Mouse (Mus musculus): ENCODE results near the gene Olfr329-ps.
"Not testable (repeated sequence)": the region's sequence is repeated elsewhere in the genome, so short reads cannot be mapped to it uniquely, and the experiment has no call there.

The Olfr329-ps gene

DNA sequence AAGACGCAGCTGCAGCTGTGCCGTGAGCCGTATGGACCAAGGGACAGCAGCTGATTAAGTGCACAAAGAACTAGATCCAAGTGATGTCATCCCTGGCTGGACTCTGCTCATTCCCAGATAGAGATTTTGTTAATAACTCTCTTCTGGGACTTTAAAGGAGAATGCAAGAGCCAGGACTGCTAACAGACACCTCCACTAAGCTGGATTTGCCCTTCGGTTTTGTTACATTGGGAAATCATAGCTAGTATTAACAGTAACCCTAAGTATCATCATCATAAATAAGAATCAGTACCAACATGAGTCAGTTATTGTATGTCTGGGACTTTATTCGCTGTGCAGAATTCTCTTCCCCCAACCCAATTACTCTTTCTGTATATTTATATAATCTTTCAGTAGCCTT is at the start of gene Olfr329-ps:
Olfr329-ps (minus strand) TSS at position 101 of the 400 bp plus-strand sequence.
- no peak for DNase-seq (ENCODE audit: low spot score)

DNA sequence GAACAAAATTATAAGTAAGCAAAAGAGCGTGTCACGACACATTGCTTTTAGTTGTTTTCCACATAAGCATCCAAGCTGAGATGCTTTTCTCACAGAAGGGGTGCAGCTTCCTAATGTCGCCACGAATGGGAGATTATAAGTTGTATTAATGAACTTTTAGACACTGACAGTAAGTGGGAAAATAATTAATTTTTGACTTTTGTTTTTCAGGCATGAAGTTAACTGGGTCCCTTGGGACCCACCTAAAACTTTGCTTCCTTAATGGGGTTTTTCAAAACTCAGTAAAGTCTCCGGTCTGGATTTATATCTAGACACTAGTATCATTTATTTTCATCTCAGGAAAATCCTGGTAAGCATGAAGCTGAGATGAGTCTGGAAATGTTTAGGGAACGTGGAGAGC is 48.6 kb upstream of the Olfr329-ps start, which contains the start of gene Olfr324:
Olfr324 (plus strand) TSS at position 301 of the 400 bp plus-strand sequence.
- no peak for DNase-seq (ENCODE audit: low spot score)

DNA sequence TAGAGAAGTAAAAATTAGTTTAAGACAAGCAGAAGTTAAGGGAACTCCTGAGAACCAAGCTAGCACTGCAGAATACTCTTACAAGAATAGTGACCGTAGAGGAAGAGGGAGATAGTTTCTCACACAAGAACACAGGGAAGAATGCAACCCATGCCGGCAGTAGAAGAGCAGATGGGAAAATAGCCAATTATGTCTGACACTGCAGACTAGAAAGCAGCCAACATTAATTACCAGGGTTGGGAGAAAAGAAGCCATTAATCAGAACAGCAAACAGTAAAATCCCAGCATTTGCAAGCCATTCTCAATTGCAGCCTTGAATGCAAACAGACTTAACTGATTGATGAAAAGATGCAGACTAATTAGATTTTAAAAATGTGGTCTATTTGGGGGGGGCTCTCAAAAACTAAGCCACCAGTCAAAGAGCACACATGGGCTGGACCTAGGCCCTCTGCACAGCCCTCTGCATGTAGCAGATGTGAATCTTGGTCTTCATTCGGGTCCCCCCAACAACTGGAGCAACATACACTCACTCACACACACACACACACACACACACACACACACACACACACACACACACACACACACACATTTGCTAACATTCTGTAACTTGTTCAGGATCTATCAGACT is 42.5 kb upstream of the Olfr329-ps start:
- no peak for DNase-seq (ENCODE audit: low spot score)

DNA sequence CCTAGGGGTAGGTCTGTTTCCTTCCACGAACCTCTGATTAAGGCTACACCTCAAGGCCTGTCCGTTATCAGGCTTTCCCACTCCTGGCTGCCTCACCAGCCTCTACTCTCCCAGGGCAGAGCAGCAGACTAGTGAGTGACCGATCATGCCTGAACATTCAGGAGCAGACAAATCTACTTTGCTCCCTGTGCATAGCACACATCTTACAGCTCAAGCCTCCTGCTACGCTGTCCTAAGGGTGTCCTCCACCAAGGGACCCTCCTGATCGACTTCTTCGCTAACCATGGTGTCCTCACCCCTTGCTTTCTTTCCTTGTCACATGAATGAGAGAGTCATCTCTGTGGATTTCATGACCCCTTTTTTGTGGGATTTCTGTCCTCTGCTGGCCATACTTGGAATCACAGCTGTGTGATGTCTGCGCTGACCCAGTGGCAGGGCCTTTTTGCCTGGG is 41.7 kb upstream of the Olfr329-ps start:
- no peak for DNase-seq (ENCODE audit: low spot score)

DNA sequence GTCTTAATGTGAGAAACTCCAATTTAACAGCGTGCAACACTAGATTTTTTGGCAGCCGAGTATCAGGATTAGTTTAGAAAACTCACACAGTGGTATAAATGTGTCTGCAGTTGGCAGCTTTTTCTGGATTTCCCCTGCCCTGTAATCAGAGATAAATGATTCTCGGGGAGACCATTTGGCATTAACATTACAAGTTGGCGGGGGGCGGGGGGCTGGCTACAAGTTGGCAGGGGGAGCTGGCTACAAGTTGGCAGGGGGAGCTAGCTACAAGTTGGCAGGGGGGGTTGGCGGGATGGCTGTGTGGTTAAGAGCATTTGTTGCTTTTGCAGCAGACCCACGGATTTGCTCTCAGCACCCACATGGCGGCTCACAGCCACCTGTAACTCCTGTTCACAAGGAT is 32.4 kb upstream of the Olfr329-ps start:
- DNase-seq (ENCODE audit: low spot score): no peak

DNA sequence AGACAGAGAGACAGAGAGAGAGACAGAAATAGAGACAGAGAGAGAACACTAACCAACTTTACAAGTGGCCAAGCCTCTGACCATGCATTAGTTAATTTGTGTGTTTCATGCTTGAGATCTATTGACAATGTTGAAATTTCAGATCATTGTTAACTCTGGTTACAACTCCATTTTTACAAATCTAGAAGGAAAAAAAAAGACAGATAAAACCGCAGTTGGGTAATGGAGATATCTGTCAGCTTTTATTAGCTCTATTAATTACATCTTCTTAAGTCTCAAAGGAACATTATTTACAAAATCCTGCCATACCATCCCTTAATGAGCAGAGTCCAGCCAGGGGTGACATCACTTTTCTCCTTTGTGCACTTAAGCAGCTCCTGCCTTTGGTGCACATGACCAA is 31.2 kb upstream of the Olfr329-ps start, which contains the start of gene Olfr325:
Olfr325 (plus strand) TSS at position 301 of the 400 bp plus-strand sequence.
- no peak for DNase-seq (ENCODE audit: low spot score)

DNA sequence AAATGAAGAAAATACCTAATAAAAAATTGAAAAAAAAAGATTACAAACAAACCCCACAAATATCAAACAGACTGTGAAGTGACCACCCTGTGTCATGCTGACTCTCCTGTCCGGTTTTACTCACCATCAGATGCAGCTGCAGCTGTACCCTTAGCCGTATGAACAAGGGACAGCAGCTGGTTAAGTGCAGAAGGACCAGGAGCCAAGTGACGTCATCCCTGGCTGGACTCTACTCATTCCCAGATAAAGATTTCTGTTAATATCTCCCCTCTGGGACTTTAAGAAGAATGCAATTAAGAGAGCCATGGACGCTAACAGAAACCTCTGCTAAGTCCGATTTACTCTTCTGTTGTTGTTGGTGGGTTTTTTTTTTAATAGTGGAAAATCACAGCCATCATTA is 24.2 kb upstream of the Olfr329-ps start, which contains the start of gene Olfr224:
Olfr224 (minus strand) TSS at position 149 of the 400 bp plus-strand sequence.
- DNase-seq (ENCODE audit: low spot score): no peak

DNA sequence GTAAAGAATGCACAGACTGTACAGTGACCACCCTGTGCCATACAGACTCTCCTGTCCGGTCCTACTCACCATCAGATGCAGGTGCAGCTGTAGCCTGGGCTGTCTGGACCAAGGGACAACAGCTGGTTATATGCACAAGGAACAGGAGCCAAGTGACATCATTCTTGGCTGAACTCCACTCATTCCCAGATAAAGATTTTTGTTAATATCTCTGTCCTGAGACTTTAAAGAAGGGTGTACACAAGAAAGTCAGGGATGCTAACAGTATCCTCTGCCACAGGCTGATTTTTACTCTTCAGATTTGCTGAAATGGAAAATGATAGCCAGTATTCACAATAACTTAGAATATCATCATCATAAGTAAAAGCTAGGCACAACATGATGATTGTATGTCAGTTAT is 9.3 kb upstream of the Olfr329-ps start, which contains the start of gene Olfr328:
Olfr328 (minus strand) TSS at position 101 of the 400 bp plus-strand sequence.
- DNase-seq (ENCODE audit: low spot score): no peak

DNA sequence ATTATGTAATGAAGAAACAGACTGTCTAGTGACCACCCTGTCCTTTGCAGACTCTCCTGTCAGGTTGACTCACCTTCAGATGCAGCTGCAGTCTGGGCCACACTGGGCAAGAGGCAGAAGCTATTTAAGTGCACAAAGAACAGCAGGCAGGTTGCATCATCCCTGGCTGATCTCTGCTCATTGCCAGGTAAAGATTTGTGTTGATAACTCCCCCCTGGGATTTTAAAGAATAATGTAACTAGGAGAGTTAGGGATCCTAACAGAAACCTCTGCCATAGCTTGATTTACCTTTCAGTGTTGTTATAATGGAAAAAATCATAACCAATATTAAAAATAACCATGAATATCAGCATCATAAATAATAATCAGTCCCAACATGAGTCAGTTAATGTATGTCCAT is 11.5 kb downstream of the Olfr329-ps start, which contains the start of gene Olfr330:
Olfr330 (minus strand) TSS at position 101 of the 400 bp plus-strand sequence.
- DNase-seq (ENCODE audit: low spot score): not testable (repeated sequence)

DNA sequence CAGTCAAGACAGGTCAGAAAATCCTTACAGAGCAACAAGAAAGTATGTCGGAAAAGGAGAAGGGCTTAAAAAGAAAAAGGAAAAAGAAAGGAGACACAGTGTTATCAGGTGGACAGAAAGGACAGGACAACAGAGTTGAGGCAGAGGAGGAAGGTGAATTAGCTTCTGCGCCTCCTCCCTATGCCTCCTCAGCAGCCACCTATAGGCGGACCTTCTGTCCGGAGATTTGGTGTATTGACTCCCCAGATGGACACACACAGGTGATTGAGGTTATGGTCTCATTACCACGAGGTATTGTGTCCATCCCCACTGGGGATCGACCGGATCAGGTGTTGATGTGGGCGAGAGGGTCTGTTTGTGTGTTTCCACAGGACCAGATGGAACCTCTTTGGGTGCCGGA is 26.5 kb downstream of the Olfr329-ps start:
- peak; percentile 20 for DNase-seq (ENCODE audit: low spot score)

DNA sequence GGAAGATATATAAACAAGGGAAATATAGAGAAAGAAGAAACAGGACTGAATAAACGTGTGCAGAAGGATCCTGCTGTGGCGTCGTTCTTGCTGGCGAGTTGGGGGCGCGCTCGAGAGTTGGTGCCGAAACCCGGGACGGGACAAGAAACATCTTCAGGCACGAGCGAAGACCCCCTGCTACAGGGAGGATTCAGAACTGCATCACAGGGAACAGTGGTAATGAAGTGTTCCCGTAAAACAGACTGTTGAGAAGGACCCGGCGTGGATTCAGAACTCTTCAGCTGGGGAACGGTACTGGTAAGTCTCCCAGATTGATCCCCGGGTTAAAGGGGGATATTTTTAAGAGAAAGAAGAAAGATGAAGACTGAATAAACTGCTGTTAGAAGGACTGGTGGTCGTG is 27.3 kb downstream of the Olfr329-ps start:
- peak; percentile 76 for DNase-seq (ENCODE audit: low spot score)

DNA sequence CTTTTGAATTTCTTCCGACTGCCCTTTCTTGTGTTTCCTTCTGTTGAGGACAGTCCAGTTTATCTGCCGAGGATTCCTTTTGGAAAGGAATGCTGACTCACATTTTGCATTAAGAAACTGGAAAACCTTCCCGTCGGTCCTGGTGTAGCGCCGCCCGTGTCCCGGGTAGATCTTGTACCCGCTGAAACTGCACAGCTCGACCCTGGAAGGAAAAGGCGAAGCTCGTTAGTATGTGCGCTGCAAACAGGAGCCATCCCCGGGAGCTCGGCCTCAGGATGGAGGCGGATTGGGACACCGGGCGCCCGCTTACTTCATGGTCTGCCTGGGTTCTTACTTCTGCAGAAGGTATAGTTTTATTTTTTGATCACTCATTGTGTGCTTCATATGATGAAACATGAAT is 37.2 kb downstream of the Olfr329-ps start:
- not testable (repeated sequence) for DNase-seq (ENCODE audit: low spot score)

DNA sequence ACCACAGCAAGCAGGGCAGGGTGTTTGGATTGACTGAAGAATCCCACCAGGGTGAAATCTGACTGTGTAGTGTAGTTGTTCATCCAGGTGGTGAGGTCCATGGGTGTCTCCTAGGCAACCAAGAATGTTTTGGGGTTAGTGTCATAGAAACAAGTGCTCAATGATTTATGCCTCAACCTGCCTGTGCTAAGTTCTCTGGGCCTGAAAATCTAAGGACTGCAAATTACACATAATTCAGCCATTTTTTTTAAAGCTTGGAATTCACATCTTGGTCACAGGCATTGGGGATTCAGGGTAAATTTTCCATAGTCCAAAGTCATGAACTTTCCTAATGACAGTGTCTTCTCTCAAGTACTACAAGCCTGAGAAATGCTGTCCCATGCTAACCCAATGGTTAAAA is 43.8 kb downstream of the Olfr329-ps start, which contains the start of gene Olfr331:
Olfr331 (minus strand) TSS at position 101 of the 400 bp plus-strand sequence.
- not testable (repeated sequence) for DNase-seq (ENCODE audit: low spot score)

DNA sequence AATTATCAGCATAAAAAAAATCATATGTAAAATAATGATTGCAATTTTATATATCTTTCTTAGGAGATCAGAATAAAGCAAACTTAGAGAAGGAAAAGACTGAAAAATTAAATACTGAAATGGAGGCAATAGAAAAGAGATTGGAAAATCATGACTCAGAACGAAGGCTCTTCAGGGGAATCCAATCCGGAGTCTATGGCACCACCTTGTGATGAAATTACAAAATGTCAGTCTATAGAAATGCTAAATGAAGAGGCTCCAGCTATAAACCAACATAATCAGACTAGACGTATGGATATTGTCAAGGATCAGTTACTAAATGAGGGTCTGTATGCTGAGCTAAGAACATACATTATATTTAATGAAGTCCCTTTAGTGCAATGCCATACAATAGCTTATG is 46.9 kb downstream of the Olfr329-ps start:
- no peak for DNase-seq (ENCODE audit: low spot score)

DNA sequence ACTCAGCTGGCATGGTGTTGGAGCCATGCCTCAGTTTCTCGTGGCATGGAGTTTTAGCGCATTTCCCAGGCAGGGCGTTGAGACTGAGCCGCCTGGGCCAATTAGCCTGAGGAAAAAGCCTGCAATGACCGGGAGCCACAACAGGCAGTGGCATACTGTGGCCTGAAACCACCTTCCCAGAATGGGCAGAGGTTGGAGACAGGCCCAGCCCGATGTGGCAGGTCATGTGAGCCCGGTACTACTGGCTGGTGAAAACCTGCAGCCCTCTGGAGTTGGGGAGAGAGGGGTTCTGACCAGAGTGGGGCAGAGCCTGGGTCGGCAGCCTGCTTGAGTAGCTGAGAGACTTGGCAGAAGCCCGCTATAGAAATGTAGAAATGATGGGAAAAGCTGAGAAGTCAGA is 47.5 kb downstream of the Olfr329-ps start:
- no peak for DNase-seq (ENCODE audit: low spot score)

DNA sequence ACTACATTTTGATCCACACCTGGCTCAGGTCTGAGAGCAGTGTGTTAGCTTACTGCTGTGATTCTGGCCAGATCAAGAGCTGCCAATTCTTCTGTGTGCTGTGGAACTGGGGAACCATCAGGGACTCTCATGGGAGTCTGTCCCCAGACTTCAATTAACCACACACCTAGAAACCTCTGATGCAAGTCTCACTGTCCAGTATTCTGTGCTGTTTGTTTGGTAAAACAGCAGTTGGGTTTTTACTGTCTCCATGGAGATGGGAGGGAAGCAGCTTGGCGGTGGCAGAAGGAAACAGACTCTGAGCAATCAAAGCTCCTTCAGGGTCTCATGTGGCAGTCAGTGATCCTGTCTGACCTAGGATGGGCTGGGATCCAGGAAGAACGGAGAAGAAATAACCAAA is 53.8 kb downstream of the Olfr329-ps start, which contains the start of gene Olfr332:
Olfr332 (minus strand) TSS at position 101 of the 400 bp plus-strand sequence.
- DNase-seq (ENCODE audit: low spot score): no peak
